Comparison of ENCODE assay signal across 13 mouse cellular contexts in genomic region chr8:65987665-65988064, GRCm38 (mm10).
"Had no signal": no experiment of that assay in that cellular context is flagged by ENCODE, and none has a peak within 500 bp of the region (broad histone marks: within the 10 kb centered on the region; RNA-seq: fewer than 3 reads in every experiment).

No protein-coding gene starts in this region.

- ATAC-seq: intestine, postnatal 0 days; midbrain, embryonic 13.5 days had no signal

- H3K4me2 ChIP-seq: liver, embryonic 13.5 days; midbrain, embryonic 13.5 days; stomach, embryonic 15.5 days had no signal

- H3K4me3 ChIP-seq: liver, embryonic 13.5 days; midbrain, embryonic 13.5 days; stomach, embryonic 15.5 days had no signal

- H3K36me3 ChIP-seq: liver, embryonic 13.5 days; midbrain, embryonic 13.5 days; stomach, embryonic 15.5 days had no signal

- H3K9ac ChIP-seq: liver, embryonic 13.5 days; midbrain, embryonic 13.5 days; stomach, embryonic 15.5 days had no signal

- H3K4me1 ChIP-seq: liver, embryonic 13.5 days; midbrain, embryonic 13.5 days; stomach, embryonic 15.5 days had no signal

- H3K27me3 ChIP-seq: liver, embryonic 13.5 days; midbrain, embryonic 13.5 days; stomach, embryonic 15.5 days had no signal

- H3K9me3 ChIP-seq: liver, embryonic 13.5 days; midbrain, embryonic 13.5 days; stomach, embryonic 15.5 days had no signal

- H3K27ac ChIP-seq: kidney, postnatal 0 days; liver, embryonic 13.5 days; macrophage; midbrain, embryonic 13.5 days; stomach, embryonic 15.5 days had no signal

- DNase-seq: kidney, adult 2 months; kidney, postnatal 25 days; liver, embryonic 13.5 days; lung, adult 2 months; right cerebral cortex, postnatal 25 days; spleen, adult 18-20 months; thymus, adult 18-20 months; thymus, postnatal 4 days had no signal
